Mouse (Mus musculus): ENCODE measurements around the gene Wnt10b. TPM values are rescaled to one million over a fixed set of nuclear protein-coding genes. Genes with fewer than 3 reads are reported as not detected.
A peak's percentile ranks its signal among the peaks of the same experiment; 100 is the strongest.

Gene Wnt10b
- polyA plus RNA-seq, 1 experiment: 14.5 TPM

GRCm38 (mm10) chr15:98806809-98807770, 29.1 kb upstream of the Wnt10b start:
- TF ChIP-seq FOSL1 (IDR thresholded peaks at IDR 0.05; ENCODE audit: insufficient read depth, low read length, poor library complexity, severe bottlenecking) (no peak), CTCF (IDR thresholded peaks at IDR 0.05; ENCODE audit: control insufficient read depth, insufficient read depth, insufficient read length) (no peak), MYOD1 (IDR thresholded peaks at IDR 0.05; ENCODE audit: control insufficient read depth, insufficient read length, low read depth) (no peak), CEBPB (IDR thresholded peaks at IDR 0.05; ENCODE audit: low read depth) (no peak)
- Histone ChIP-seq H3K4me3 (ENCODE audit: insufficient read depth, poor library complexity, severe bottlenecking) (no peak overlapping the region), H3ac (ENCODE audit: control insufficient read depth, insufficient read length, low read depth) (no peak overlapping the region), H3K27me3 (ENCODE audit: control insufficient read depth, insufficient read depth, insufficient read length) (no peaks in the 10 kb centered on the region), H3K79me2 (ENCODE audit: control insufficient read depth, insufficient read depth) (no peaks in the 10 kb centered on the region), H3K79me3 (ENCODE audit: low read depth) (no peaks in the 10 kb centered on the region), H3K36me3 (ENCODE audit: control insufficient read depth, insufficient read depth) (peaks cover 14% of the 10 kb centered on the region)

GRCm38 (mm10) chr15:98806071-98806808, 28.3 kb upstream of the Wnt10b start:
- no peak for TF ChIP-seq MAX (IDR thresholded peaks at IDR 0.05)
- no peak for TF ChIP-seq USF1 (IDR thresholded peaks at IDR 0.05; ENCODE audit: low read depth)
- TF ChIP-seq MYOG (IDR thresholded peaks at IDR 0.05; ENCODE audit: control insufficient read depth, extremely low read depth, insufficient read length): no peak
- TF ChIP-seq FOSL1 (IDR thresholded peaks at IDR 0.05; ENCODE audit: insufficient read depth, low read length, poor library complexity, severe bottlenecking): no peak
- no peak for TF ChIP-seq MYOD1 (IDR thresholded peaks at IDR 0.05; ENCODE audit: control insufficient read depth, insufficient read length, low read depth)
- Histone ChIP-seq H3K36me3 (ENCODE audit: control insufficient read depth, insufficient read depth) (peaks cover 8% of the 10 kb centered on the region), H3K4me3 (ENCODE audit: insufficient read depth, poor library complexity, severe bottlenecking) (no peak overlapping the region), H3K27me3 (ENCODE audit: control insufficient read depth, insufficient read depth, insufficient read length) (no peaks in the 10 kb centered on the region), H3ac (ENCODE audit: control insufficient read depth, insufficient read length, low read depth) (no peak overlapping the region), H3K79me2 (ENCODE audit: control insufficient read depth, insufficient read depth) (no peaks in the 10 kb centered on the region), H3K79me3 (ENCODE audit: low read depth) (no peaks in the 10 kb centered on the region)

GRCm38 (mm10) chr15:98805324-98806040, 27.5 kb upstream of the Wnt10b start:
- Histone ChIP-seq H3K79me3 (ENCODE audit: low read depth) (no peaks in the 10 kb centered on the region), H3ac (ENCODE audit: control insufficient read depth, insufficient read length, low read depth) (peak overlapping the region; percentile 37), H3K27me3 (ENCODE audit: control insufficient read depth, insufficient read depth, insufficient read length) (peaks cover 6% of the 10 kb centered on the region), H3K36me3 (ENCODE audit: control insufficient read depth, insufficient read depth) (peaks cover under 1% of the 10 kb centered on the region), H3K79me2 (ENCODE audit: control insufficient read depth, insufficient read depth) (no peaks in the 10 kb centered on the region), H3K4me3 (ENCODE audit: insufficient read depth, poor library complexity, severe bottlenecking) (no peak overlapping the region)
- TF ChIP-seq CTCF (IDR thresholded peaks at IDR 0.05; ENCODE audit: control insufficient read depth, insufficient read depth, insufficient read length) (peak; percentile 73), MYOD1 (IDR thresholded peaks at IDR 0.05; ENCODE audit: control insufficient read depth, insufficient read length, low read depth) (no peak), MAX (IDR thresholded peaks at IDR 0.05) (no peak)

- no peaks in the 10 kb centered on the region for H3K79me2 ChIP-seq (ENCODE audit: control insufficient read depth, insufficient read depth)
- no peak overlapping the region for H3K4me3 ChIP-seq (ENCODE audit: insufficient read depth, poor library complexity, severe bottlenecking)
- H3K79me3 ChIP-seq (ENCODE audit: low read depth): no peaks in the 10 kb centered on the region
- no peaks in the 10 kb centered on the region for H3K36me3 ChIP-seq (ENCODE audit: control insufficient read depth, insufficient read depth)
- H3ac ChIP-seq (ENCODE audit: control insufficient read depth, insufficient read length, low read depth): peak overlapping the region; percentile 22
- H3K27me3 ChIP-seq (ENCODE audit: control insufficient read depth, insufficient read depth, insufficient read length): peaks cover 7% of the 10 kb centered on the region
- TF ChIP-seq USF1 (IDR thresholded peaks at IDR 0.05; ENCODE audit: low read depth): no peak
- TF ChIP-seq CTCF (IDR thresholded peaks at IDR 0.05; ENCODE audit: control insufficient read depth, insufficient read depth, insufficient read length): peak; percentile 96
These were observed 26.1 kb upstream of the Wnt10b start for GRCm38 (mm10) chr15:98804054-98804453.

GRCm38 (mm10) chr15:98802926-98803325, 25.0 kb upstream of the Wnt10b start:
- H3ac ChIP-seq (ENCODE audit: control insufficient read depth, insufficient read length, low read depth): no peak overlapping the region
- H3K27me3 ChIP-seq (ENCODE audit: control insufficient read depth, insufficient read depth, insufficient read length): peaks cover 9% of the 10 kb centered on the region
- no peak for TF ChIP-seq MYOD1 (IDR thresholded peaks at IDR 0.05; ENCODE audit: control insufficient read depth, insufficient read length, low read depth)
- TF ChIP-seq USF1 (IDR thresholded peaks at IDR 0.05; ENCODE audit: low read depth): no peak
- TF ChIP-seq MAX (IDR thresholded peaks at IDR 0.05): no peak
- no peak for TF ChIP-seq CTCF (IDR thresholded peaks at IDR 0.05; ENCODE audit: control insufficient read depth, insufficient read depth, insufficient read length)
- TF ChIP-seq MYOG (IDR thresholded peaks at IDR 0.05; ENCODE audit: control insufficient read depth, extremely low read depth, insufficient read length): no peak
- no peak for TF ChIP-seq FOSL1 (IDR thresholded peaks at IDR 0.05; ENCODE audit: insufficient read depth, low read length, poor library complexity, severe bottlenecking)
- no peak for TF ChIP-seq CEBPB (IDR thresholded peaks at IDR 0.05; ENCODE audit: low read depth)
- H3K79me2 ChIP-seq (ENCODE audit: control insufficient read depth, insufficient read depth): no peaks in the 10 kb centered on the region
- H3K79me3 ChIP-seq (ENCODE audit: low read depth): no peaks in the 10 kb centered on the region
- no peak overlapping the region for H3K4me3 ChIP-seq (ENCODE audit: insufficient read depth, poor library complexity, severe bottlenecking)
- H3K36me3 ChIP-seq (ENCODE audit: control insufficient read depth, insufficient read depth): no peaks in the 10 kb centered on the region
